Mouse (Mus musculus) myocyte (in vitro differentiated cells): ENCODE results near the gene Itfg2. TPM values are rescaled to one million over a fixed set of nuclear protein-coding genes. Genes with fewer than 3 reads are reported as not detected.

ENCODE experiments used
- H3K27me3 ChIP-seq: one replicate; pipeline ENCODE4 v1.6.1; 2011; ENCODE audit not compliant: control insufficient read depth, insufficient read depth, insufficient read length
- H3K36me3 ChIP-seq: one replicate; pipeline ENCODE4 v1.6.1; 2011; ENCODE audit not compliant: control insufficient read depth, insufficient read depth
- H3K4me2 ChIP-seq: one replicate; pipeline ENCODE4 v1.6.1; 2011; ENCODE audit warnings: low read depth, control low read depth
- H3K4me3 ChIP-seq: one replicate; pipeline ENCODE4 v1.5.1; 2011; ENCODE audit warnings: mild to moderate bottlenecking, control low read depth, moderate library complexity
- H3K79me2 ChIP-seq: one replicate; pipeline ENCODE4 v1.6.1; 2011; ENCODE audit not compliant: control insufficient read depth, insufficient read depth
- H3ac ChIP-seq: one replicate; pipeline ENCODE4 v1.6.1; 2011; ENCODE audit not compliant: control insufficient read depth, insufficient read length
- CEBPB ChIP-seq: IDR thresholded peaks from 2 replicates; pipeline ENCODE4 v1.6.1; 2011; ENCODE audit warnings: mild to moderate bottlenecking, moderate library complexity; ENCODE audit not compliant: poor library complexity, insufficient read depth, severe bottlenecking
- E2F4 ChIP-seq: IDR thresholded peaks from one replicate; pipeline ENCODE4 v1.6.1; 2011; ENCODE audit warnings: mild to moderate bottlenecking, control low read depth, moderate library complexity; ENCODE audit not compliant: insufficient read depth
- MAX ChIP-seq: IDR thresholded peaks from one replicate; pipeline ENCODE4 v1.6.1; 2011; ENCODE audit warnings: low read depth, mild to moderate bottlenecking, control low read depth
- MYOD1 ChIP-seq, 3 experiments: IDR thresholded peaks; one replicate each; pipeline ENCODE4 v1.6.1; 2011; ENCODE audit warnings: control low read depth in 2 of 3, low read depth in 2 of 3, mild to moderate bottlenecking in 2 of 3, moderate library complexity in 1 of 3; ENCODE audit not compliant: insufficient read length in 2 of 3, control insufficient read depth in 1 of 3
- MYOG ChIP-seq, 3 experiments: IDR thresholded peaks; one replicate each; pipeline ENCODE4 v1.6.1; 2011; ENCODE audit warnings: control low read depth in 2 of 3, low read depth in 2 of 3, mild to moderate bottlenecking in 2 of 3; ENCODE audit not compliant: insufficient read length in 2 of 3, control insufficient read depth in 1 of 3, insufficient read depth in 1 of 3
- POLR2A ChIP-seq: IDR thresholded peaks from one replicate; pipeline ENCODE4 v1.6.1; 2011; ENCODE audit warnings: low read depth, mild to moderate bottlenecking, control low read depth, moderate library complexity; ENCODE audit not compliant: insufficient read length
- POLR2AphosphoS2 ChIP-seq: IDR thresholded peaks from one replicate; pipeline ENCODE4 v1.6.1; 2011; ENCODE audit warnings: low read depth, control low read depth; ENCODE audit not compliant: insufficient read length
- REST ChIP-seq: IDR thresholded peaks from one replicate; pipeline ENCODE4 v1.6.1; 2011; ENCODE audit warnings: mild to moderate bottlenecking, control low read depth, moderate library complexity; ENCODE audit not compliant: insufficient read depth, insufficient read length
- SRF ChIP-seq: IDR thresholded peaks from one replicate; pipeline ENCODE4 v1.6.1; 2011; ENCODE audit warnings: low read depth; ENCODE audit not compliant: control insufficient read depth, insufficient read length
- TCF12 ChIP-seq: IDR thresholded peaks from one replicate; pipeline ENCODE4 v1.6.1; 2011; ENCODE audit warnings: mild to moderate bottlenecking, control low read depth; ENCODE audit not compliant: poor library complexity, insufficient read depth, severe bottlenecking
- TCF3 ChIP-seq: IDR thresholded peaks from one replicate; pipeline ENCODE4 v1.6.1; 2011; ENCODE audit warnings: low read depth, control low read depth; ENCODE audit not compliant: insufficient read length
- USF1 ChIP-seq: IDR thresholded peaks from one replicate; pipeline ENCODE4 v1.6.1; 2011; ENCODE audit warnings: low read depth, mild to moderate bottlenecking, control low read depth, moderate library complexity
- polyA plus RNA-seq: library from polyadenylated mRNA; unstranded; fragments of >200 nt; fragmentation: generic; extraction: Trizol; gene quantifications from one replicate; pipeline ENCODE4 v1.2.1, GENCODE M21; 2012; ENCODE audit warnings: missing spikeins

Itfg2 gene
- polyA plus RNA-seq, 1 experiment: 32.6 TPM

DNA sequence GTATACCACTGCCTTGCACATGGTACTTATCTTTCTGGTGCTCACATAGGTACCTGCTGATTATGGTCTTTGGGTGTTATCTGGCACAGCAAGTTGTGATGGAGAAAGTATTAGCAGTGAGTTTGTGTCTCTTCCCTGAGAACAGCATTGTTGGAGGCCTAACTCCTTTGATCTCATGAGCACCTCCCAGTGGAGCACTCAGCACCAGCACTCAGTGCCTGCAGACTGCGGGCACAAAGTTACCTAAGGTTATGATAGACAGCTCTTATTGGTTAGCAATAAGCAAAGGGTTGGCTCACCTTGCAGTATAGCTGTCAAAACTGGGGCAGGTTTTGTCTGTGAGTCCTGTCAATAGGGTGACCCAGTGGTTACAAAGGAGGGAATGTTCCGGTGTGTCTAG lies 15.5 kb upstream of the Itfg2 start:
- H3K36me3 ChIP-seq: peaks cover 7% of the 10 kb centered on the region
- H3K4me3 ChIP-seq: no peak overlapping the region
- H3K4me2 ChIP-seq: no peak overlapping the region
- no peak for TF ChIP-seq E2F4
- TF ChIP-seq CEBPB: no peak
- TF ChIP-seq MYOG (IDR thresholded peaks at IDR 0.05; ENCODE audit: control insufficient read depth in 1 of 3, insufficient read depth in 1 of 3, insufficient read length in 2 of 3, low read depth in 2 of 3): no peak
- TF ChIP-seq MYOD1 (IDR thresholded peaks at IDR 0.05; ENCODE audit: control insufficient read depth in 1 of 3, insufficient read length in 2 of 3, low read depth in 2 of 3): no peak
- no peak for TF ChIP-seq MAX
- TF ChIP-seq TCF3: no peak
- TF ChIP-seq TCF12: no peak
- no peak for TF ChIP-seq POLR2A
- no peak for TF ChIP-seq SRF
- TF ChIP-seq USF1: no peak
- no peak for TF ChIP-seq REST
- TF ChIP-seq POLR2AphosphoS2: no peak
- no peak overlapping the region for H3ac ChIP-seq
- peaks cover 23% of the 10 kb centered on the region for H3K79me2 ChIP-seq
- H3K27me3 ChIP-seq: no peaks in the 10 kb centered on the region

DNA sequence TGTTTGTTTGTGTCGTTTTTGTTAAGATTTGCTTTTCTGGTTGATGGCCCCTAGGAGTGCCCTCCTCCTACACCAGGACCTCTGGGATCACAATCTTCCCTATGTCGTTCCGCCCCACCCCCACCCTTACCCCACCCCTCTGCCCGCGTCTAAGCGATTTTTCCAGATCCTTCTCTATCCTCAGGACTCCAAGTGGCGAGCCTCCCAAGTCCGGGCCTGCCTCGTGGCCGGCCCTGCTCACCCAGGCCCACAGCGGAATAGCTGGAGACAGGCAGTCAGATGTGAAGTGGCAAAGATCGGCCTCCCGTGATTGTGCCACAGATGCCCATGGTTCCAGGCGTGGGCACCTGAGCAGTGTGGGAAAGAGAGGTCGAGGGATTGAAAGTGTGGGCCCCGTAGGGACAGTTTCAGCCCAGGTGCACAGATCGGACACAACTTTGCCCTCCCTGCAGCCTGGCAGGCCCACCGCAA lies 14.2 kb upstream of the Itfg2 start:
- H3K27me3 ChIP-seq: no peaks in the 10 kb centered on the region
- H3K79me2 ChIP-seq: peaks cover 23% of the 10 kb centered on the region
- TF ChIP-seq MYOD1 (IDR thresholded peaks at IDR 0.05; ENCODE audit: control insufficient read depth in 1 of 3, insufficient read length in 2 of 3, low read depth in 2 of 3) (no peak), REST (no peak), POLR2AphosphoS2 (no peak), POLR2A (no peak), CEBPB (no peak), MAX (no peak), SRF (no peak), USF1 (no peak), TCF3 (no peak), MYOG (IDR thresholded peaks at IDR 0.05; ENCODE audit: control insufficient read depth in 1 of 3, insufficient read depth in 1 of 3, insufficient read length in 2 of 3, low read depth in 2 of 3) (no peak)
- H3K36me3 ChIP-seq: peaks cover 19% of the 10 kb centered on the region
- peak overlapping the region; percentile 96 for H3K4me2 ChIP-seq
- peak overlapping the region; percentile 84 for H3ac ChIP-seq
- peak overlapping the region; percentile 88 for H3K4me3 ChIP-seq

DNA sequence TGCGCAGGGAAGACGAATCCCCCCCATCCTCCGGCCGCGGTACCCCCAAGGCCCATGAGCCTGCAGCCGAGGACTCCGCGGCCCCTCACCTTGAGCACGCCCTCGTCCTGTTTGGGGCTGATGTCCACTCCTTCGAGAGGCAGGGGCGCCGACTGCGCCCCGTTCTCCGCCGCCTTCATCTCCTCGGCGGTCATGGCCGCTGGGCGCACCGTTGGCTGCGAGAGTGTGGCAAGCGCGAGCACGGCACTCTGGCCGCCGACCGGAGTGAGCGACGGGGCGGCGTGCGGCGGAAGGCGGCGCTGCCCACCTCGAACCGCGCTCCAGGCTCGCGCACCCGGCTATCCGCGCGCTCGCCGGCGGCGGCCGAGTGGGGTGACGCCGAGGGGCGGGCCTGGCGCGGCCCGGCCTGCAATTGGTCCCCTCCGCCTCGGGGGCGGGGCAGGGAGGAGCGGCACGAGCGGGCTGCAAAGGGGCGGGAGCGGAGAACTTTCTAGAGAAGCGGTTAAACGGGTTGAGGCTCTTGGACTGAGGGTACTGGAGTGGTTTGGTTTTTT lies 13.7 kb upstream of the Itfg2 start, which contains the start of gene Fkbp4:
Gene Fkbp4 (minus strand): TSS at position 361 of the 554 bp plus-strand sequence.
- peaks cover 23% of the 10 kb centered on the region for H3K79me2 ChIP-seq
- peak within 1 kb of the TSS; percentile 96 for H3K4me2 ChIP-seq
- peaks cover 20% of the 10 kb centered on the region for H3K36me3 ChIP-seq
- H3K4me3 ChIP-seq: peak within 1 kb of the TSS; percentile 88
- no peaks in the 10 kb centered on the region for H3K27me3 ChIP-seq
- peak within 1 kb of the TSS; percentile 84 for H3ac ChIP-seq
- TF ChIP-seq REST (peak; percentile 28), POLR2A (peak; percentile 99), CEBPB (no peak), USF1 (no peak), SRF (no peak), MAX (no peak), TCF12 (no peak), POLR2AphosphoS2 (peak; percentile 99), E2F4 (peak; percentile 26), MYOG (IDR thresholded peaks at IDR 0.05; ENCODE audit: control insufficient read depth in 1 of 3, insufficient read depth in 1 of 3, insufficient read length in 2 of 3, low read depth in 2 of 3) (no peak), MYOD1 (IDR thresholded peaks at IDR 0.05; ENCODE audit: control insufficient read depth in 1 of 3, insufficient read length in 2 of 3, low read depth in 2 of 3) (no peak), TCF3 (peak; percentile 42)

DNA sequence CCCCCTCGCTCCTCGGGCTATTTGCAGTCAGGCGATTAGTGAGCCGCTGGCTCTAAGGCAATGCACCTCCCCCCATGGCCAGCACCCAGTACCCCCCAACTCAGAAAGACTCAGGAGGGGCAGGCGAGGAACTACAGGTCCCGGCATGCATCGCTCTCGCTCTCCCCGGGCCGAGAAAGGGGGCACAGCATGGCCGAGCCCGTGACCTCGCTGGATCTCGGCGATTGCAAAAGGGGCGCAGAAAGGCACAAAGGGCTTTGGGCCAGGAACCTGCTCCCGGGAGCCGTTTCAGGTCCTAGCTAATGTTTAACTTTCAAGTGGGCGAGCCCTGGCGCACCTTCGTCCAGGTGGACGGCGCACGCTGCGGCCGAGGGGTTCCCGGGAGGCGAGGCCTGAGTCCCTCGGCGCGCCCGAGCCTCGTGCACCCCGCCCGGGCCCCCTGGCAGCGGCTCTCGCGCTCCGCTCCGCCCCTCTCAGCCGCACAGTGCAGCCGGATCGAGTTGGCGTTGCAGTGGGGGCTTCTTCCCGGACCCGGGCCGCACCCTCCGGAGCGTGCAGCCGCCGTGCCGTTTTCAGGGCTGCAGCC lies 13.1 kb upstream of the Itfg2 start:
- H3K27me3 ChIP-seq: no peaks in the 10 kb centered on the region
- H3K4me2 ChIP-seq: peak overlapping the region; percentile 81
- H3K4me3 ChIP-seq: peak overlapping the region; percentile 88
- H3K79me2 ChIP-seq: peaks cover 23% of the 10 kb centered on the region
- H3ac ChIP-seq: peak overlapping the region; percentile 84
- peaks cover 25% of the 10 kb centered on the region for H3K36me3 ChIP-seq
- TF ChIP-seq E2F4 (no peak), MYOG (IDR thresholded peaks at IDR 0.05; ENCODE audit: control insufficient read depth in 1 of 3, insufficient read depth in 1 of 3, insufficient read length in 2 of 3, low read depth in 2 of 3) (no peak), TCF3 (no peak), MAX (no peak), MYOD1 (IDR thresholded peaks at IDR 0.05; ENCODE audit: control insufficient read depth in 1 of 3, insufficient read length in 2 of 3, low read depth in 2 of 3) (no peak), TCF12 (no peak), USF1 (no peak), SRF (no peak), POLR2A (no peak), POLR2AphosphoS2 (no peak), CEBPB (no peak), REST (no peak)
